Mouse (Mus musculus): ENCODE measurements at regions not wholly inside any gene's neighbourhood (a gene's known extent, or its start where the extent isn't known, plus 50 kb on each side); places are given as distances from the start of the nearest gene placed in this dataset.

- no peak for DNase-seq
Measured at GRCm38 (mm10) chr16:26302045-26302444, 69.6 kb downstream of the Cldn1 start.

DNA sequence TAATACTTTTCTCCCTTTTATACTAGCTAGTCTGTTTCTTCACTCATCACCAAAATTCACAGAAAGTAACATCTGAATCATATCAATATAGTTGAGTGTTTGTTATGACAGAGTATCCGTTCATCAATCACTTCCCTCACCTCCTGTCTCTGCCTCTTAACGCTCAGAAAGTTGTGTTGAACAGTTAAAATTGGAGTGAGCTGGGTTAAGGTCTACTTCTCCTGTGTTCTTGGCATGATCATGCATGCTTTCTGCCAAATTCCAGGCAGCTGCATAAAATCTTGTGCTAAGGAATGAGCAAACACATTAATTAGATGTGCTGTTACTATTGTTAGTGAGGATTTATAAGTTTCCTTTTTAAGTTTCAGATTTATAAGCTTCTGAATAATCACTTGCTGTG, 79.9 kb downstream of the Cldn1 start:
- no peak for DNase-seq

DNA sequence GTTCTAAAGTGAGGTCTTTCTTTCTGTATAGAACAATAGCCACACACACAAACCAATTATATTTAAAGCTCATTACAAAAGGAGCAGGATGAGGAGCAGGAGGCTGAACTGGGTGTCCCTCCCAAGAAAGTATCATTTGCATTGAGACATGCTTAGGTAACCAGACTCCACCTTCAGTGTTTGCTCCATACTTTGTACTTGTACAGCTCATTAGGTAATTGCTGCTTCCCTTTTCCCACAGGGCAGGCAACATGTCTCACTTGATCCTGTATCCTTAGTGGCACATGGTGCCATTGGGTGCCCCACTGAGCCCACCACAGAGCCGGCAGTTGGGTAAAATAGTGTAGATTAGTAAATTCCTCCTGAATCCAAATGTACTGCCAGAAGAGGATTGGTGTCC, 86.0 kb downstream of the Cldn1 start:
- DNase-seq: no peak

GRCm38 (mm10) chr16:26284713-26285112, 86.9 kb downstream of the Cldn1 start:
- no peak for DNase-seq

DNA sequence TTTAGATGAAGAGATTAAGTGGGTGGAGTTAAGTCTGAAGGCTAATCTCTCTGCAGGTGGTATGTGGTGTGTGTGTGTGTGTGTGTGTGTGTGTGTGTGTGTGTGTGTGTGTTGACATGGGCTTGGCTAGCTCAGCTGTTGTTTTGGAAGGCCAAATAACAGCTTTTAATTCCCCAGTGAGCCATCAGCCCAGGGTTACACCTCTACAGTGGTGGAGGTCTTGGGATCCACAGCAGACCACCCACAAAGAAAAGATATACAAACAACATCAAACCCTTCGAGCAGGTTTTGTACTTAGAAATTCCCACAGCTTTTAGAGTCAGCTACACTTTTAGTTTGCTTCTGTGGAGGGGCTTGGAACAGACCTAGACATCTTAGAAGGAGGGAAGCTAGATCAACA, 89.2 kb downstream of the Cldn1 start:
- DNase-seq: no peak

DNA sequence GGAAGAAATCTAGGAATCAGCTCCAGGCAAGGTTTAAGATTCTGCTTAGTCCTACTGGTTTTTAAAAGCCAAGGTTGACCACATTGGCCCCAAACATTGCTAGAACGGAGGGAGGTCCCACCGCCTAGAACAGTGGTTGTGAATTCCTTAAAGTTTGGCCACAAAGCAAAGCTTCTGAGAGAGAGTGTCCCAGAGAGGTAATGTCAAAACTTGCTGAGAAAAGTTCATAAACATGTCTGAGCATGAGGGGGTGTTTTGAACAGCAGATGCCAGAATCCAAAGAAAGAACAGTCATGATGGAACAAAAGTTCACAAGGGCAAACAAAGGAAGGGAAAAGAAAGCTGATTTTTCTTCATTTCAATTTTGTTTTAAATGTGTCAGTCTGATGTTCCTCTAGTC, 90.1 kb downstream of the Cldn1 start:
- no peak for DNase-seq

DNA sequence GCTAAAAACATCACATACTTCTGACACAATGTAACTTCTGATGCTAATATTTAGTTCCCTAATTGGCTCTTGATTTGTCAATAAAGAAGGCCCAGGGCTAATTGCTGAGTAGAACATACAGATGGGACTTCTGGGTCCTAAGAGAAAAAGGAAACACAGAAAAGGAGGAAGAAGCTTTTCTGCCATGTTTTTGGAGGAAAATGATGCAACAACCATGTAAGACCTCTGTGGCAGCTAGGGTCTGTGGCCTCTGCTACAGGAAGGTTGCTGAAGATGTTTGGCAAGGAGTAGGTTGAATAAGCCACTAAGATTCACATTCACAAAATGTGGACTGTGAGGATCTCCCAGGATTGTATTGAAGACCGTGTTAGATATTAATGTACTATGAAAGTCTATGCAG, 94.9 kb downstream of the Cldn1 start:
- no peak for DNase-seq

DNA sequence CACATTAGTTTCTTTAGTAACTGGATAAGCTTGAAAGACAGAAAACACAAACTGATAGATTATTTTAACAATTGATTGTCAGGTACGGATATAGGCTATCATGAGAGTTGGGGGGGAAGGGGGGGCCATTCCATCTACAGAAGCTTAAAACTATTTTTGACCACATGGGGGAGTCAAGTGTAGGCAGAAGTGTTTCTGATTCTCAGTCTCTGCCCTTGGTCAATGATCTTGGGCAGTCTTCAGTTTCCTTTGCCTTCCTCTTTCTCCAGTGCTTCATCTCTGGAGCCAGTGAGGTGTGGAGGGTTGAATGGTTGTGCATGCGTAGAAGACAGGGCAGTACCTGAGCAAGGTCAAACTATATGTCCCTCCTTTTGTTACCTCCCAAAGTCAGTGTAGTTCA, 118.8 kb downstream of the Cldn1 start:
- DNase-seq: no peak

DNA sequence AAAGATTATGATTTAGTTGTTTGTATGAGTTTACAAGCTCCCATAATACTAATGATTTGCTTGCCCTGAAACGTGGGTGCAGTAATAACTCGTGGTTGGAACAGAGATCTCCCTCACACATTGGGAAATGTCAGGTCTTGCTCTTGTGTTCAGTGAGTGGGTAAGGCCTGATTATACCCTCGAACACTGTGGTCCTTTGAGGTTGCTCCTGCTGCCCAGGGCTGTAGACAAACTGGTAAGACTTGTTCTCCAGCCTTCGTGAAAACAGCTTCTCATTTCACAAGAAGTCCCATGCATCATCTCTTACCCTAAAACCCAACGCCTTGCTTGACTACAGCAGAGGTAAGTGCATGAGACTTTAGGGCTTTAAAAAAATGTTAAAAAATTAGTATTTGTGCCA, 119.9 kb downstream of the Cldn1 start:
- no peak for DNase-seq

GRCm38 (mm10) chr16:26251027-26251426, 120.6 kb downstream of the Cldn1 start:
- DNase-seq: no peak

DNA sequence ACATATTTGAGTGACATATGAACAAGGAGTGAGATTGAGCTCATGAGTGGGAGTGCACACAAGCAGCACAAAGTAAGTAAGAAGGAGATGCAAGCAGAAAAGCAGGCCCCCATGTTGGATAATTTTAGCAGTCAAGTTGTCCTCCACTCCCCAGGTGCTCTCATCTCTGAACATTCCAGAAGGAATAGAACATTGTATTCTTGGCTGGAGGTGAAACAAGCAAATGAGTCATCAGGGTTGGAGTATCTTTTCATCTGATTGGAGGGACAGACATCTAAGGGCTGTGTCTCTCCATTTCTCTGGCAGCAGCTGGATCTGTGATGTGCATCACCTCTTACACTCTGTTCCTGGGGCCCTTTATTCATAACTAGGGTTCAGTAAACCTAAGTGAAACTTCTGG, 122.7 kb downstream of the Cldn1 start:
- no peak for DNase-seq

DNA sequence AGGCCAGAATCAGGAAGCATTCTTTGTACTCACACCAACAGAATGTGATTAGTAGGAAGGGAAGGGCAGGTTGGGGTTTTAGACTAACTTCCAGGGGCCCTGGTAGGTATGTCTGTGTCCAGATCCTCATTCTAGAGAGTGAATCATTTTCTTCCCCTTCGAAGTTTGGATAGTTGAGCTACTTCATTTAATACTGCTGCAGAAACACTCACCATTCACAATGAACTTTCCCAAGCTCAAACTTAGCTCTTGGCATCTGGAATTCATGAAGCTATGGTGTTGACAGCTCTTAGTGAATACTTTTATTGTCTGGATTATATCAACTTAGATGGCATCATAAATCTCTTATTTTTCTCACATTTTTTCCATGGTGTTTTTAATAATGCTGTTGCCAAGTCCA, 123.7 kb downstream of the Cldn1 start:
- no peak for DNase-seq

- no peak for DNase-seq
Measured at GRCm38 (mm10) chr16:26235239-26235638, 129.7 kb upstream of the P3h2 start.

GRCm38 (mm10) chr16:26234113-26234512, 128.5 kb upstream of the P3h2 start:
- DNase-seq: peak in 1 of 2 experiments; percentile 34

DNA sequence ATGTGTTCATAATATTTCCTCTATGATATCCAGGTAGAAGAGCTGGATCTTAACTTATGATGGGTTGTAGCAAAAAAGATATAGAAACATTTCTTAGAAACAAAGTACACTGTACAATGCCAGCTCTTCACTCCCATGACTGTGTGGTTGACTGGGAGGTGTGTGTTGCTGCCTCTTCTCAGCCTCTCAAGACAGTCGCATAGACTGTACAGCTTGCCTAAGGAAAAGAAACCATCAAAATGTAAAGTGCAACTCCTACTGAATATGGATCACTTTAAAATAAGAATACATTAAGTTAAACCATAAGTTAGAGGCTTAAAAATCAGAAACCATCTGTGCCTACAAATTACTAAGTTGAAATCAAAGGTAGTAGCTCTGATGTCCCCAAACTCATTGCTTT, 125.5 kb upstream of the P3h2 start:
- no peak for DNase-seq

- DNase-seq: no peak
Measured at GRCm38 (mm10) chr16:26211418-26211817, 105.8 kb upstream of the P3h2 start.

- no peak for DNase-seq
Measured at GRCm38 (mm10) chr16:26199125-26199524, 93.5 kb upstream of the P3h2 start.

GRCm38 (mm10) chr16:26196345-26196744, 90.8 kb upstream of the P3h2 start:
- DNase-seq: no peak

GRCm38 (mm10) chr16:26185288-26186281, 80.0 kb upstream of the P3h2 start:
- no peak for DNase-seq

- no peak for DNase-seq
Measured at GRCm38 (mm10) chr16:26184647-26185262, 79.2 kb upstream of the P3h2 start.

DNA sequence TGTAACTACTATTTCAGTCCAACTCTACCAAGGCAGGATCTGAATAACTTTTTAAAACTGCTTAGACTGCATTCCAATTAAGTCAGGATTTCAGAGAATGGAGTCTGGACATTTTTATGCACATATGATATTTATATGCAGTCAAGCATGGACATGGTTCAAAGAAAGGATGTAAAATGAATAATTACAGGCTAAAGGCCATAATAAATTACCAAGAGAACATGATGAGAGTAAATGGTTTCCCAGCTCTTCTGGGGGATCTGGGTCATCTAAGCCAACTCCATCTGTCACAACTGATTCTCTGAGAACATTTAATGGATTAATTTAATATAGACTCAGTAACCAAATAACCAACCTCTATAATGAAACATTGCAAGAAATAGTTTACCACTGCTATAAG, 77.9 kb upstream of the P3h2 start:
- no peak for DNase-seq

- no peak for DNase-seq
Measured at GRCm38 (mm10) chr16:26181716-26182115, 76.1 kb upstream of the P3h2 start.

DNA sequence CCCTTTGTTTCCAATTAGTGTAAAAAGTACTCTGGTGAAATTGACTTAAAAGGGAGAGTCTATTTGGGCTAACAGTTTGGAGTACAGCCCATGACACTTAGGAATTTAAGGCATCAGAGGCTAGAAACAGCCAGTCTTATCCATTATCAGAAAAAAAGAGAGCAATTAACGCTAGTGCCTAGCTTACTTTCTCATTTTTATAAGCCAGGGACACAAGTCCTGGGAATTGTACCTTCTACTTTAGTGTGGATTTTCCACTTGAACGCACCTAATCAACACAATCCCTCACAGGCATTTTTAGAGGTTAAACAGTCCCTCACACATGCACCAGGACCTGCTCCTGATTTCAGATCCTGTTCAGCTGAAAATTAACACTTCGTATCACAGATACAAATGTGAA, 65.9 kb upstream of the P3h2 start:
- DNase-seq: no peak

- DNase-seq: no peak
Measured at GRCm38 (mm10) chr16:26169382-26169781, 63.8 kb upstream of the P3h2 start.
